Mouse (Mus musculus): ENCODE data around the gene Stap2. TPM values are rescaled to one million over a fixed set of nuclear protein-coding genes. Genes with fewer than 3 reads are reported as not detected.

Stap2 gene
- polyA plus RNA-seq, 1 experiment from 2014 or later, result 28.0 TPM

- Histone ChIP-seq H3K27ac (peak overlapping the region; percentile 12; the same call in 1 of the 2 replicates), H3K27me3 (replicated peaks) (no peaks in the 10 kb centered on the region), H3K36me3 (peaks cover 13% of the 10 kb centered on the region), H3K9ac (no peak overlapping the region), H3K4me2 (no peak overlapping the region), H3K4me1 (0 out of 2 replicates have a peak, but pooled peaks cover 8% of the 10 kb centered on the region), H3K9me3 (no peaks in the 10 kb centered on the region), H3K4me3 (replicated peaks) (no peak overlapping the region)
- no peak; the same call in 1 of the 2 replicates for ATAC-seq (ENCODE audit: insufficient read depth, low FRiP score, low read depth)
- WGBS, result 78% methylated on average over 5 of the region's 5 CpGs
Observed at GRCm38 (mm10) chr17:56023386-56023785, 18.0 kb upstream of the Stap2 start.

- 0 out of 2 replicates have a peak, but pooled peaks cover 8% of the 10 kb centered on the region for H3K4me1 ChIP-seq
- no peak overlapping the region for H3K27ac ChIP-seq
- WGBS, result 81% methylated on average over 4 of the region's 4 CpGs
- no peak for ATAC-seq (ENCODE audit: insufficient read depth, low FRiP score, low read depth)
- H3K9ac ChIP-seq, result no peak overlapping the region
- H3K36me3 ChIP-seq, result peaks cover 17% of the 10 kb centered on the region
- H3K4me2 ChIP-seq, result no peak overlapping the region
- H3K4me3 ChIP-seq (replicated peaks), result no peak overlapping the region
- no peaks in the 10 kb centered on the region for H3K27me3 ChIP-seq (replicated peaks)
- H3K9me3 ChIP-seq, result no peaks in the 10 kb centered on the region
Observed at GRCm38 (mm10) chr17:56022989-56023290, 17.6 kb upstream of the Stap2 start.

- H3K4me2 ChIP-seq, result no peak overlapping the region
- H3K4me1 ChIP-seq, result 0 out of 2 replicates have a peak, but pooled peaks cover 8% of the 10 kb centered on the region
- H3K27ac ChIP-seq, result no peak overlapping the region
- H3K4me3 ChIP-seq (replicated peaks), result no peak overlapping the region
- H3K36me3 ChIP-seq, result peaks cover 23% of the 10 kb centered on the region
- 79% methylated on average over 2 of the region's 2 CpGs for WGBS
- no peaks in the 10 kb centered on the region for H3K9me3 ChIP-seq
- H3K9ac ChIP-seq, result no peak overlapping the region
- ATAC-seq (ENCODE audit: insufficient read depth, low FRiP score, low read depth), result no peak
- no peaks in the 10 kb centered on the region for H3K27me3 ChIP-seq (replicated peaks)
Observed at GRCm38 (mm10) chr17:56022131-56022988, 17.0 kb upstream of the Stap2 start.

- WGBS, result 77% methylated on average over 4 of the region's 4 CpGs
- Histone ChIP-seq H3K36me3 (peaks cover 31% of the 10 kb centered on the region), H3K9ac (no peak overlapping the region), H3K27ac (no peak overlapping the region), H3K4me2 (no peak overlapping the region), H3K9me3 (no peaks in the 10 kb centered on the region), H3K4me1 (0 out of 2 replicates have a peak, but pooled peaks cover 8% of the 10 kb centered on the region), H3K4me3 (replicated peaks) (no peak overlapping the region), H3K27me3 (replicated peaks) (no peaks in the 10 kb centered on the region)
- ATAC-seq (ENCODE audit: insufficient read depth, low FRiP score, low read depth), result no peak
Observed at GRCm38 (mm10) chr17:56021161-56021910, 16.0 kb upstream of the Stap2 start.

- H3K27me3 ChIP-seq (replicated peaks), result no peaks in the 10 kb centered on the region
- H3K4me3 ChIP-seq (replicated peaks), result no peak overlapping the region
- H3K9me3 ChIP-seq, result no peaks in the 10 kb centered on the region
- no peak for ATAC-seq (ENCODE audit: insufficient read depth, low FRiP score, low read depth)
- no peak overlapping the region for H3K9ac ChIP-seq
- H3K27ac ChIP-seq, result no peak overlapping the region
- no peak overlapping the region for H3K4me2 ChIP-seq
- peaks cover 38% of the 10 kb centered on the region for H3K36me3 ChIP-seq
- WGBS, result 87% methylated on average over 6 of the region's 6 CpGs
- H3K4me1 ChIP-seq, result 0 out of 2 replicates have a peak, but pooled peaks cover 8% of the 10 kb centered on the region
Observed at GRCm38 (mm10) chr17:56020400-56021084, 15.2 kb upstream of the Stap2 start.

- Histone ChIP-seq H3K36me3 (peaks cover 47% of the 10 kb centered on the region), H3K9me3 (no peaks in the 10 kb centered on the region), H3K4me2 (no peak overlapping the region), H3K27me3 (replicated peaks) (no peaks in the 10 kb centered on the region), H3K4me1 (0 out of 2 replicates have a peak, but pooled peaks cover 8% of the 10 kb centered on the region), H3K27ac (no peak overlapping the region), H3K9ac (no peak overlapping the region), H3K4me3 (replicated peaks) (no peak overlapping the region)
- peak; percentile 14; the same call in 1 of the 2 replicates for ATAC-seq (ENCODE audit: insufficient read depth, low FRiP score, low read depth)
- WGBS, result 68% methylated on average over 20 of the region's 20 CpGs
Observed at GRCm38 (mm10) chr17:56018347-56019131, 13.2 kb upstream of the Stap2 start.

GRCm38 (mm10) chr17:56017848-56018247, 12.5 kb upstream of the Stap2 start:
- Histone ChIP-seq H3K4me1 (0 out of 2 replicates have a peak, but pooled peaks cover 6% of the 10 kb centered on the region), H3K9ac (no peak overlapping the region), H3K27ac (no peak overlapping the region), H3K27me3 (replicated peaks) (no peaks in the 10 kb centered on the region), H3K36me3 (peaks cover 47% of the 10 kb centered on the region), H3K9me3 (no peaks in the 10 kb centered on the region), H3K4me3 (replicated peaks) (no peak overlapping the region), H3K4me2 (no peak overlapping the region)
- 89% methylated on average over 7 of the region's 7 CpGs for WGBS
- ATAC-seq (ENCODE audit: insufficient read depth, low FRiP score, low read depth), result no peak

GRCm38 (mm10) chr17:56016793-56017785, 11.7 kb upstream of the Stap2 start:
- no peak overlapping the region for H3K4me2 ChIP-seq
- no peak overlapping the region for H3K27ac ChIP-seq
- no peaks in the 10 kb centered on the region for H3K4me1 ChIP-seq
- no peaks in the 10 kb centered on the region for H3K27me3 ChIP-seq (replicated peaks)
- 81% methylated on average over 15 of the region's 15 CpGs for WGBS
- no peak for ATAC-seq (ENCODE audit: insufficient read depth, low FRiP score, low read depth)
- H3K4me3 ChIP-seq (replicated peaks), result no peak overlapping the region
- no peak overlapping the region for H3K9ac ChIP-seq
- peaks cover 52% of the 10 kb centered on the region for H3K36me3 ChIP-seq
- no peaks in the 10 kb centered on the region for H3K9me3 ChIP-seq

GRCm38 (mm10) chr17:56016382-56016781, 11.0 kb upstream of the Stap2 start:
- Histone ChIP-seq H3K4me3 (replicated peaks) (no peak overlapping the region), H3K27ac (no peak overlapping the region), H3K9me3 (no peaks in the 10 kb centered on the region), H3K4me1 (no peaks in the 10 kb centered on the region), H3K9ac (no peak overlapping the region), H3K36me3 (peaks cover 59% of the 10 kb centered on the region), H3K4me2 (no peak overlapping the region), H3K27me3 (replicated peaks) (no peaks in the 10 kb centered on the region)
- ATAC-seq (ENCODE audit: insufficient read depth, low FRiP score, low read depth), result no peak
- WGBS, result 88% methylated on average over 8 of the region's 8 CpGs

- Histone ChIP-seq H3K4me1 (peaks cover 4% of the 10 kb centered on the region), H3K4me3 (replicated peaks) (no peak overlapping the region), H3K9me3 (no peaks in the 10 kb centered on the region), H3K4me2 (no peak overlapping the region), H3K27ac (no peak overlapping the region), H3K27me3 (replicated peaks) (no peaks in the 10 kb centered on the region), H3K36me3 (peaks cover 61% of the 10 kb centered on the region), H3K9ac (no peak overlapping the region)
- ATAC-seq (ENCODE audit: insufficient read depth, low FRiP score, low read depth), result no peak
- 92% methylated on average over 9 of the region's 9 CpGs for WGBS
Observed at GRCm38 (mm10) chr17:56015293-56015692, 9.9 kb upstream of the Stap2 start.
